Mouse (Mus musculus) lung, embryonic 16.5 days (tissue): ENCODE results near the gene Ift27. TPM values are rescaled to one million over a fixed set of nuclear protein-coding genes. Genes with fewer than 3 reads are reported as not detected.

Experiments used
- ATAC-seq: fragments of 200-750 bp; cut with Nextera tagmentation; 2 replicates; pipeline ENCODE4 v1.8.0; 2017; ENCODE audit warnings: low read depth, mild to moderate bottlenecking, moderate library complexity
- H3K27ac ChIP-seq: fragments of 300-500 bp; sonication (generic); 2 replicates; pipeline ENCODE4 v1.5.1; 2014; ENCODE audit warnings: mild to moderate bottlenecking, control low read depth, low read length
- H3K27me3 ChIP-seq: fragments of 300-500 bp; sonication (generic); 2 replicates; pipeline ENCODE4 v1.6.1; 2014; ENCODE audit warnings: low read depth, low read length, mixed read lengths; ENCODE audit not compliant: control insufficient read depth, insufficient read depth
- H3K36me3 ChIP-seq: fragments of 300-500 bp; sonication (generic); 2 replicates; pipeline ENCODE4 v1.6.1; 2014; ENCODE audit warnings: low read length; ENCODE audit not compliant: control insufficient read depth, insufficient read depth
- H3K4me1 ChIP-seq: fragments of 300-500 bp; sonication (generic); replicated peaks from 2 replicates; pipeline ENCODE4 v1.6.1; 2014; ENCODE audit warnings: low read length, mixed read lengths; ENCODE audit not compliant: control insufficient read depth, insufficient read depth
- H3K4me2 ChIP-seq: fragments of 300-500 bp; sonication (generic); 2 replicates; pipeline ENCODE4 v1.6.1; 2014; ENCODE audit warnings: low read depth, low read length, control low read depth
- H3K4me3 ChIP-seq: fragments of 300-500 bp; sonication (generic); 2 replicates; pipeline ENCODE4 v1.5.1; 2014; ENCODE audit warnings: mild to moderate bottlenecking, low read length, control low read depth
- H3K9ac ChIP-seq: fragments of 300-500 bp; sonication (generic); 2 replicates; pipeline ENCODE4 v1.6.1; 2014; ENCODE audit warnings: low read length, control low read depth
- H3K9me3 ChIP-seq: fragments of 300-500 bp; sonication (generic); 2 replicates; pipeline ENCODE4 v1.6.1; 2016; ENCODE audit warnings: low read length; ENCODE audit not compliant: control insufficient read depth
- WGBS: fragments of 180-500 bp; shearing (Covaris S2); extraction: QIAGEN DNeasy Blood & Tissue Kit; methylation state at CpG from one replicate; pipeline ENCODE4 v1.1.7; 2014; 5-methylcytosine and 5-hydroxymethylcytosine counted together
- polyA plus RNA-seq: library from polyadenylated mRNA; unstranded; fragments of >200 nt; fragmentation: Nextera tagmentation; extraction: Ambion mirVana; gene quantifications from 2 replicates; pipeline ENCODE4 v1.2.1, GENCODE M21; 2015

The Ift27 gene
- polyA plus RNA-seq = 89.4 and 90.1 TPM in 2 replicates

GRCm38 (mm10) chr15:78173972-78174886, at the start of gene Ift27:
Ift27 (minus strand) TSS chr15:78174107.
- Histone ChIP-seq H3K9ac (peak within 1 kb of the TSS; percentile 71), H3K27ac (peak within 1 kb of the TSS; percentile 49), H3K4me3 (peak within 1 kb of the TSS; percentile 77), H3K4me1 (peaks cover 15% of the 10 kb centered on the region), H3K4me2 (peak within 1 kb of the TSS; percentile 78), H3K9me3 (no peaks in the 10 kb centered on the region), H3K27me3 (no peaks in the 10 kb centered on the region), H3K36me3 (no peaks in the 10 kb centered on the region)
- 1% methylated on average over 40 of the region's 40 CpGs for WGBS
- ATAC-seq = peak; percentile 98

- Histone ChIP-seq H3K9me3 (no peaks in the 10 kb centered on the region; the same call in 1 of the 2 replicates), H3K4me3 (no peak overlapping the region), H3K36me3 (no peaks in the 10 kb centered on the region), H3K4me1 (no peaks in the 10 kb centered on the region), H3K27ac (no peak overlapping the region), H3K4me2 (no peak overlapping the region), H3K27me3 (no peaks in the 10 kb centered on the region), H3K9ac (no peak overlapping the region)
- WGBS = 75% methylated on average over 9 of the region's 9 CpGs
- no peak for ATAC-seq
Observed at GRCm38 (mm10) chr15:78215269-78215668, 41.4 kb upstream of the Ift27 start.

- Histone ChIP-seq H3K4me1 (no peaks in the 10 kb centered on the region), H3K9ac (no peak overlapping the region), H3K27ac (no peak overlapping the region), H3K27me3 (peaks cover 2% of the 10 kb centered on the region), H3K9me3 (no peaks in the 10 kb centered on the region; the same call in 1 of the 2 replicates), H3K4me2 (no peak overlapping the region), H3K36me3 (no peaks in the 10 kb centered on the region), H3K4me3 (no peak overlapping the region)
- WGBS = 75% methylated on average over 8 of the region's 8 CpGs
- no peak for ATAC-seq
Observed at GRCm38 (mm10) chr15:78211367-78211766, 37.5 kb upstream of the Ift27 start.

GRCm38 (mm10) chr15:78210203-78210602, 36.3 kb upstream of the Ift27 start:
- ATAC-seq = no peak
- WGBS = 77% methylated on average over 4 of the region's 4 CpGs
- no peak overlapping the region for H3K27ac ChIP-seq
- no peak overlapping the region for H3K4me3 ChIP-seq
- no peaks in the 10 kb centered on the region for H3K4me1 ChIP-seq
- peaks cover 8% of the 10 kb centered on the region for H3K27me3 ChIP-seq
- no peak overlapping the region for H3K9ac ChIP-seq
- no peaks in the 10 kb centered on the region; the same call in 1 of the 2 replicates for H3K9me3 ChIP-seq
- no peaks in the 10 kb centered on the region for H3K36me3 ChIP-seq
- H3K4me2 ChIP-seq = no peak overlapping the region

- Histone ChIP-seq H3K4me2 (no peak within 1 kb of the TSS), H3K27me3 (peaks cover 41% of the 10 kb centered on the region), H3K4me3 (no peak within 1 kb of the TSS), H3K9ac (no peak within 1 kb of the TSS), H3K4me1 (no peaks in the 10 kb centered on the region), H3K27ac (no peak within 1 kb of the TSS), H3K36me3 (no peaks in the 10 kb centered on the region), H3K9me3 (no peaks in the 10 kb centered on the region; the same call in 1 of the 2 replicates)
- WGBS = 90% methylated on average over 7 of the region's 7 CpGs
- no peak for ATAC-seq
Observed at GRCm38 (mm10) chr15:78206312-78206711, 32.4 kb upstream of the Ift27 start, which contains the start of gene Pvalb. Pvalb (minus strand) TSS chr15:78206400.

- Histone ChIP-seq H3K27ac (no peak overlapping the region), H3K36me3 (no peaks in the 10 kb centered on the region), H3K4me2 (no peak overlapping the region), H3K9me3 (no peaks in the 10 kb centered on the region; the same call in 1 of the 2 replicates), H3K4me1 (no peaks in the 10 kb centered on the region), H3K4me3 (no peak overlapping the region), H3K27me3 (peaks cover 42% of the 10 kb centered on the region), H3K9ac (no peak overlapping the region)
- no peak for ATAC-seq
- WGBS = 36% methylated on average over 3 of the region's 3 CpGs
Observed at GRCm38 (mm10) chr15:78205192-78205591, 31.3 kb upstream of the Ift27 start.

GRCm38 (mm10) chr15:78204053-78204847, 30.3 kb upstream of the Ift27 start:
- Histone ChIP-seq H3K27me3 (peaks cover 42% of the 10 kb centered on the region), H3K9ac (no peak overlapping the region), H3K4me1 (no peaks in the 10 kb centered on the region), H3K36me3 (no peaks in the 10 kb centered on the region), H3K4me3 (peak overlapping the region; percentile 29), H3K4me2 (peak overlapping the region; percentile 48), H3K27ac (no peak overlapping the region), H3K9me3 (no peaks in the 10 kb centered on the region; the same call in 1 of the 2 replicates)
- 2% methylated on average over 41 of the region's 41 CpGs for WGBS
- peak; percentile 80 for ATAC-seq

GRCm38 (mm10) chr15:78195096-78195880, 21.4 kb upstream of the Ift27 start:
- H3K9me3 ChIP-seq = no peaks in the 10 kb centered on the region
- H3K4me2 ChIP-seq = no peak overlapping the region
- no peak for ATAC-seq
- H3K27ac ChIP-seq = no peak overlapping the region
- H3K9ac ChIP-seq = no peak overlapping the region
- no peaks in the 10 kb centered on the region for H3K36me3 ChIP-seq
- H3K27me3 ChIP-seq = no peaks in the 10 kb centered on the region
- 63% methylated on average over 28 of the region's 28 CpGs for WGBS
- H3K4me1 ChIP-seq = no peaks in the 10 kb centered on the region
- no peak overlapping the region for H3K4me3 ChIP-seq
